Mouse (Mus musculus) embryo, embryonic 11 days (tissue): Measurements from ENCODE around the gene Ncaph2.

Experiments used
- DNase-seq: peaks from one replicate; pipeline ENCODE4 v3.0.0-alpha.2; 2015

The Ncaph2 gene

DNA sequence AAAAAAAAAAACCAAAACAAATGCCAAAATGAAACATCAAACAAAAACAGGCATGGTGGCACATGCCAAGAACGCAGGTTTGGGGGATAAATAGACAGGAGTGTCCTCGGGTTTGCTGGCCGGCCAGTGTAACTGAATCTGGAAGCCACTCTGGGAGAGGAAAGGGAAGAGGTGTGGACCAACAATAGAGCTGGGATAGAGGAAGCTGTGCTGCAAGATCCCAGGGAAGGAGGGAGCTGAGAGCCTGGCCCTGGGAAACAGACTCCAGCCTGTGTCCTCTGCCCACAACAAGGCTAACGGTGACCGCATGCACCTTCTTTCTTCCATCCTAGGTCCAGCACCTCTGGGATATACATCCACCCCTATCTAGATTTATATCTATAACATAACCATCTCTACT lies 5.1 kb upstream of the Ncaph2 start:
- no peak for DNase-seq

- no peak for DNase-seq
Observed at GRCm38 (mm10) chr15:89351302-89351701, 4.2 kb upstream of the Ncaph2 start.

GRCm38 (mm10) chr15:89352054-89352453 lies 3.5 kb upstream of the Ncaph2 start:
- no peak for DNase-seq

DNA sequence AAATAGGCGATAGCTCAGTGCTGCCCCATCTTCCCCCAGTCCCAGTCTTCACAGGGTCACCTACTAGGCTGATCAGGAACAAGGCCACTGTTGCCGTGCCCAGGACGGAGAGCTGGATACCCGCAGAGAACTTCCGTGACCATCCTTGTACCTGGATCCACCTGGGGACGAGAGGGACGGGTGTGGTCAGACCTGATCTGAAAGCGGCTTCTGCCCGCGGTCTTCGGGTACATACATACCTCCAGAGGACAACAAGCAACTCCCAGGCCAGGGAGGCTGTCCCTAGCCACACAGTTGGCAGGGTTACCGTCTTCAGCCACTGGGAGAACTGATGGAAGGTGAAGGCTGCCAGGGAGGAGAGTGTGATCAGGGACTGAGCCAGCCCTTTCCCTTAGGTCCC lies 2.7 kb upstream of the Ncaph2 start:
- DNase-seq, result no peak

DNA sequence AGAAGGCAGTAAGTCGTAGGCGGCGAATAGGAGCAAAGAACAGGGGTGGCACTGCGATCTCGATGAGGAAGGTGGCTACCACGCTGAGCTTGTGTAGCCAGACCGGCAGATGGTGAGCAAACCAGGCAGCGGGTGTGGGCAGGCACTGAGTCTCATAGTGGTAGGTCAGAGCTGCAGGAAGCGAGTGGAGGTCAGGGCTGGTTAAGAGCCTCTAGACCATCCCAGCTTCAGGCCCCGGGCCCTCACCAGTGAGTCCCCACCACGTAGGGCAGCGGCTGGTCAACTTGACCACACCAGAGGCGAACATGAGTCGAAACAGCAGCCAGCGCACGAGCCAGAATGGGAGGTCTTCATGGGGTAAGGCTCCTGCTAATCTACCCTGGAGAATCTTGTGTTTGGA lies 1.7 kb upstream of the Ncaph2 start:
- DNase-seq, result no peak

- DNase-seq, result no peak
Observed at GRCm38 (mm10) chr15:89354455-89354854, 1.1 kb upstream of the Ncaph2 start.

DNA sequence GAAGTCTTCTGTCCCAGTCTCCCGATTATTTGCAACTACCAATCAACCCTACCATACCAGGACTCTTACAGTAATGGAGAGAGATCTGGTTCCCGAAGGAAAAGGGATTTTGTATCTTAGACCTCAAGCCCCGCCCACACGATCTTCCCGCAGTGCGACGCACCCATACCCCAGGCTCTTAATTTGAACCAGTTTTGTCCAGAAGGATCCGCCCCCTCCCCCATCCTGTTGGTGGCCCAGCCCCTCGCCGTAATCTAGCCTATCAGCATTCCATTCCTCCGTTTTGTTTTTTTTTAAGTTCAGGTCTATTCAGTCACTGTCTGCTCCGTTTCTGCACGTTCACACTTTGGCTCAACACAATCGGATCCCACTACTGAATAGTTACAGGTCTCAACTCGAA lies 853 bp downstream of the Ncaph2 start:
- DNase-seq, result peak; percentile 97

DNA sequence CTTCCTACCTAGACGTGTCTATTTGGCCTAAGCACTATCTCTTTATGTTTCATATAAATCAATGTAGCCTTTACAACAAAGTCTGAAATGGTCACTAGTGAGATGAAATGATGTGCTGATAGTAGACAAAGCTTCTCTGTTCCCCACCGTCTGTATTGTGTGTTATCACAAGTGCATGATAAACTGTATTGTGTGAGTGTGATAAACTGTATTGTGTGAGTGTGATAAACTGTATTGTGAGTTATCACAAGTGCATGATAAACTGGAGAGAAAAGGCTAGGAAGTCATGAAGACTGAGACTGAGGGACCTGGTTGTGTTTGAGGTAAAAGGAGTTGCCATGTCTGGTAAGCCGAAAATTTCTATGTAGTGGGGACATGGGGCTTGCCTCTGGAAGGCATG lies 3.3 kb downstream of the Ncaph2 start:
- no peak for DNase-seq

- no peak for DNase-seq
Observed at GRCm38 (mm10) chr15:89363051-89363450, 7.5 kb downstream of the Ncaph2 start.

GRCm38 (mm10) chr15:89365141-89365551 lies 9.6 kb downstream of the Ncaph2 start:
- no peak for DNase-seq

DNA sequence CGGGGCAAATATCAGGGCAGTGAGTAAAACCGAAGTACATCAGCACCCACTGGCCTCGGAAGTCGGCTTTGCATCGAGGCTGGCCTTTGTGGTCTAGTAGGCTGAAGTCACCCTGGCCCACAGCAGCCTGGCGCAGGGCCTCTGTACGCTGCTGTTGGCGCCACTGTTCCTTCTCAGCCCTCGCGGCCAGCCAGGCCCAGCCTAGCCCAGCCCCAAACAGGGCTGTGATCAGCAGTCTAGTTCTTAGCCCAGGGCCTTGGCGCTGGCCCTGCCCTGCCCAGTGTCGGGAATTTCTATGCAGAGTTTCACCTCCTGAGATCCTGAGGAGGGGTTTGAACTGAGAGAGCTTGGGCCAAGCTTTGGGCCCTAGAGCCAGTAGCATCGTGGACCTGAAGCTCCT lies 16.5 kb downstream of the Ncaph2 start:
- no peak for DNase-seq

- DNase-seq, result no peak
Observed at GRCm38 (mm10) chr15:89372536-89372935, 17.0 kb downstream of the Ncaph2 start.

DNA sequence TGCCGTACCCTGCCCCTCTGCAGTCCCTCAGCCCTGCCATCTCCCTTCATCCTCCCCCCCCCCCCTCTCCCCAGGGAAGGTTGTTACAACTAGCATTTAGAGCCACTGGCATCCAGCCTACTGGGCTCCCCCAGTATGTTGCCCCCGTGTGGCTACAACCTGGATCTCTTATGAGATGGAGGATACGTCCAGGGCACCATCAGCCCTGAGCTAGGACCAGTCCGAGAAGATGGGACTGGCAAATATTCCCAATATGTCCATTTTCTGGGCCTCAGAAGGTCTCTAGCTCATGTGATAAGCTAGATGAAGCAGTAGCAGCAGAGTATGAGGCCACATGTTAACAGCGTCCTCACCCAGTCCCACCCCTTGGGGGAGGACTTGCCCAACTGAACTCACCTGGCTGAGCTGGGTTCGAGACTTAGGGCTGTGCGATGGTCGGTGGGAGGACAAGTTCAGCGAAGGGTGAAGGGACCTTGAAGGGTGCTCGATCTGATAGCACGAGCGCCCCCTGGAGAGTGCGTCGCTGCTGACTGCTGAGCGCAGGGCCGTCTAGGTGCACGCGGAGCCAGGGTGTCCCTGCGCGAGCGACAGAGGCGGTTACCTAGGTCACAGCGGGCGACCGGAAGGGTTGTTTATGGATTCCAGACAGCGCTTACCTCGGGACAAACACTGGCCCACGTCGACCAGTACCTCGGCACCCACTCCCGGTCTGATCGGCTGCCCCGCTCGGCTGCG lies 17.7 kb downstream of the Ncaph2 start:
- DNase-seq, result peak; percentile 89

DNA sequence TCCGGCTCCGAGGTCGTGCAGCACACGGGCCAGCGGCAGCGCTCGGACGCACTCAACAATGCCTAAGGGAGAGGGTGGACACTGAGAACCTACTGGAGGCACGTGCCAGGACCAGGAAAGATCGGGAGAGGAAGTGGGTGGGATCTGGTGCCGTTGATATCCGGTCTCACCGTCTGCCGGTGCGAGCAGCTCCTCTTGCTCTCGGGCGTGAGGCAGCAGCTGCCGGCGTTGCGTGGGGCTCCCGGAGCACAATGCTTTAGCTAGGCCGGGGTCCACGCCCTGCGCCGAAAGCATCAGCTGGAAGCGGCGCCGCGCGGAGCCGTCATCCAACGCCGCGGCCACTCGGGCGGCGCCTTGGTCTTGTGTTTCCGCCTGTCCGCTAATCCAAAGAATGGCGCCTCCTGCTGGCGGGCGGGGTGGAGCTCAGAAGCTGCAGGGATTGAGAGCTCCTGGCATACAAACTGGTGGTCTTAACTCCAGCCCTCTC lies 18.3 kb downstream of the Ncaph2 start, which contains the start of gene Sco2:
TSS of gene Sco2 (minus strand) at position 85 of the 487 bp plus-strand sequence.
- peak; percentile 95 for DNase-seq

DNA sequence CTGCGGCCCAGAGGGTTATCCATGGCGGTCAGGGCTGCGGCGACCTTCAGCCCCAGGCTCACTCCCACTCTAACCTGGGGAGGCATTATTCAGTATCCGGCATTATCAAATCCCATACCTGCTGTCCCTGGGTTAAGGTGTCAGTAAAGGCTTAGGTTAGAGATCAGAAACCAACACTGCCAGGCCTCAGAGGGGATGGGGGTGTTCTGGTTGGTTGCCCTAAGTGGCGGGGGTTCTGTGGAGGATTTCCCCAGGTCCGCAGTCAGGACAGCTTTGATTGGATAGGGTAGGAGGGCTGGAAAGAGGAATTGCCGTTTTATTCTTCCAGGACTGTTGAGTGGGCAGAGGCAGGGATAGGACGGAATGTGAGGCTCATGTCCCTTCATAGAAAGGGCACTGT lies 18.8 kb downstream of the Ncaph2 start:
- DNase-seq, result no peak

DNA sequence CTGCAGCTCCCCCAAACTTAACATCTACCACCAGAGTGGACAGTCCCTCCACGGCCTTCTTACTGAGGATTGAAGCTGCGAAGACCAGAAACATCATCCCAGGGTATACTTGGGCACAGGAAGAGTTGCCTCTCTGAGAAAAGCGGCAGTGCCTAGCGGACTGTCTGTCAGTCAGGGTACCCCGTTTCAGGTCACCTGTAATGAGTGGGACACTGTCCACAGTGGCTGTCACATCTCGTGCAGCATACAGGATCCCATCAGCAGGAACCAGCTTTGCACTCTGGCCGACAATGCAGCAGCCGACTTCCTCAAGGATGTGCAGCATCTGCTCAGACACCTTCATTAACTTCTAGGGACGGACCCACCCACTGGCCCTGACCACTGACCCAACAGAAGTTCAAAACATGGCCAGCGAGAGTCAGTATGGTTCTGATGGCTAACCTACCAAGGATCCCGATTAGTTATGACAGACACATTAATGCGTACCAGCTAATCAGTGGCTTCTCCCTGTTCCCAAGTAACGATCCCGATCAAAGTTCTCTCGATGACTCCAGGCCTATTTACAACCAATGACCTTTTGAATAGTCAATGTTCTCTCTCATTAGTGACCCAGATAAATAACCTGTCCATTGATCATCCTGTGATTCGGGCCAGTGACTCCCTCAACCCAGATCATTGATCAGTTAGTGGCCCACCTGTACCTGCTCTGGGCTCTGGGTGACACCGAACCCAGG lies 19.4 kb downstream of the Ncaph2 start:
- DNase-seq, result no peak

DNA sequence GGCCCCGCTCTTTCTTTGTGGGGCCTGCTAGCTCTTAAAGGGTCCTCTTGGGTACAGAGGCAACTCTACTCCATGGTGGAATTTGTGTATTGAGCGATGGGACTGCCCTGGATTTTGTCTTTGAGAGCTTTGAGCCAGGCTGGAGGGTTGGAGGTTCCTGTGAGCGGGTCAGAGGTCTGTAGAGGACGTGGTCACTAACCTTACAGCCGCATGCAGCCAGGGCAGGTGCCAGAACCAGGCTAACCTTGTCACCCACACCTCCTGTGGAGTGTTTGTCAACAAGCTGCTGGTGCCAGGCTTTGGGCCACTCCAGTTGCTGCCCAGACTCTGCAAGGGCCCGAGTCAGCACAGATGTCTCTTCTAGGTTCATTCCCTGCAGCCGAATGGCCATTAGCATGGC lies 20.5 kb downstream of the Ncaph2 start:
- DNase-seq, result no peak

DNA sequence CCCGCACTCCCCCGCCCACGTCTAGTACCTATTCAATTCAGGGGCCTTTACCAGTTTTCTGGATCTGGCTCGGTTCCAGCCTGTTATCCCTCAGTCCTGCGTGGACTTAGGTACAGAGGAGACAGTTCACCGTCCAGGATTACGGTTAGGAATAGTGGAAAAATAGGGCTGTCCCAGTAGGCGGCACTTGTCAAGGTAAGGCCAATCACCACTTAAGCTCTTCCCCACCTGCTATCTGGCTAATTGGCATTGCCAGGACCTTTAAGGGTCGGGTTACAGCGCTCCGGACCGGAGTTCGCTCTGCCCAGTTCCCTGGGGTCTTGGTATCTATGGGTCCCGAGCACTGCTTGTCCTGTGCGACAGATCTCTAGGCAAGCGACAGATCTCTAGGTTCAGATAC lies 21.4 kb downstream of the Ncaph2 start, which contains the start of gene Tymp:
TSS of gene Tymp (minus strand) at position 83 of the 400 bp plus-strand sequence.
- DNase-seq, result no peak

GRCm38 (mm10) chr15:89377362-89377761 lies 21.8 kb downstream of the Ncaph2 start:
- DNase-seq, result peak; percentile 20

DNA sequence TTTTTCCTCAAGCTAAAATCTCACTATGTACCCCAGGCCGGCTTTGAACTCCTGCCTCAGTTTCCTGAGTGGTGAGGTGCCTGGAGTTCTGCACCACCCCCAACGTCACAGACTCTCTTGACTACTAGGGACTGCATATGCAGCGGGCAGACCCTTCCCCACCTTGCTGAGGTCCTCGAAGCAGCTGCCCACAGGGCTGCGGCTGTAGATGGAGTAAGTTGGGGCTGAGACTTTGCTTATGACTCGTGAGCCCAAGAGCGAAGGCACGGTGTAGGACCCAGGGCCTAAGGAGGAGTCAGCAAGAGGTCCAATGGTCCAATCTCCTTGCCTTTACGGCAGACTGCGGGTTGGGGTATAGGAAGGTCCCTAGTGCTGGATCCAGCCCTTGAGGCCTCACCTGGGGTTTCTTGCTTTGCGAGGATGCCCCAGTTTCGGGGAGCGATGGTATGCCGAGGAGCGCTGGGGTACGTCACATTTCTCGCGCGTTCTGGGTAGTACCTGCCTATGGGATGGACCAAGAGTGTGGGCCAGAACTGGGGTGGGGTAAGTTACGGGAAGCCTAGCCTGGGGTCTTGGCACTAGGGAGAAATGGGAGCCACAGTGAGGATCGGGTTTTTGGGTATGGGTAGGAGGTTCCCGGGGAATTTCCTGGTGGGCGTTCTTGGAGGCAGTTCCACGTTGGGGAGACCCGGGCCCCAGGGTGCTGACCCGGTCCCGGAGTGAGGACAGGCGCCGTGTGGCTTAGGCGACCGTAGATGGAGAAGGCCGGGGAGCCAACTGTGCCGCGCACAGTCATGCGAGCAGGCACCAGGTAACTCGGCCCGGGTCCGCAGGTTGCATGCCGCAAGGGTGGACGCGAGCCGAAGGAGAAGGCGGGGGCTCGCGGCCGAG lies 22.7 kb downstream of the Ncaph2 start:
- peak; percentile 21 for DNase-seq

DNA sequence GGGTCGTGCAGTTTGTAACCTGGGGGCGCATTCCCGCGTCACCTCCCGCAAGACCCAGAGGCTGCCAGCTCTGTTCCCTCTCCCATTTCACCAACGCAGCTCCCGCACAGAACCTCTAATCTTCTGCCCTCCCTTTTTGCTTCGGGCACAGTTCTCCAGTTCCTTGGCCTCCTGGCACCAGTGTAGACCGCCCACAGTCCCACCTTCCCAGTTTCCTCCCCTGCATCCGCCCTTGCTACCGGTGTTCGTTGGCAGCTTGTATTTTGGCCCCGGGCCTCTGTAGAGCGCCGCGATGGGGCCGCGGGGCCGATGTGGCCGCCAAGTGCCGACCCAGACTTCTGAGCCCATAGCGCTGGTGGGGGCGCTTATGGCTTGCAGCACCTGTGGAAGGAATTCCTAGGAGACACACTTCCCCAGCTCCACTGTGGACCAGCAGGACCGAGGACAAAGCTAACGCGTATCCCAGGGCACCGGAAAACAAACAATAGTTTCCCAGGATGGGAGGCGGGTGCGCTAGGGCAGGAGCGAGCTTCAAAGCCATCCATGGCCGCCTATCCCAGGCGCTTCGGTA lies 23.4 kb downstream of the Ncaph2 start, which contains the start of gene Odf3b:
TSS of gene Odf3b (minus strand) at position 452 of the 571 bp plus-strand sequence.
- DNase-seq, result peak; percentile 52

GRCm38 (mm10) chr15:89379429-89379828 lies 23.9 kb downstream of the Ncaph2 start:
- DNase-seq, result no peak

GRCm38 (mm10) chr15:89384617-89385016 lies 29.1 kb downstream of the Ncaph2 start, which contains the start of gene Klhdc7b:
TSS of gene Klhdc7b (plus strand) at chr15:89384917.
- DNase-seq, result no peak
